Mouse (Mus musculus): ENCODE results near the gene Hint1.
A peak's percentile ranks its signal among the peaks of the same experiment; 100 is the strongest.
"Not testable (repeated sequence)": the region's sequence is repeated elsewhere in the genome, so short reads cannot be mapped to it uniquely, and the experiment has no call there.

Hint1 gene

DNA sequence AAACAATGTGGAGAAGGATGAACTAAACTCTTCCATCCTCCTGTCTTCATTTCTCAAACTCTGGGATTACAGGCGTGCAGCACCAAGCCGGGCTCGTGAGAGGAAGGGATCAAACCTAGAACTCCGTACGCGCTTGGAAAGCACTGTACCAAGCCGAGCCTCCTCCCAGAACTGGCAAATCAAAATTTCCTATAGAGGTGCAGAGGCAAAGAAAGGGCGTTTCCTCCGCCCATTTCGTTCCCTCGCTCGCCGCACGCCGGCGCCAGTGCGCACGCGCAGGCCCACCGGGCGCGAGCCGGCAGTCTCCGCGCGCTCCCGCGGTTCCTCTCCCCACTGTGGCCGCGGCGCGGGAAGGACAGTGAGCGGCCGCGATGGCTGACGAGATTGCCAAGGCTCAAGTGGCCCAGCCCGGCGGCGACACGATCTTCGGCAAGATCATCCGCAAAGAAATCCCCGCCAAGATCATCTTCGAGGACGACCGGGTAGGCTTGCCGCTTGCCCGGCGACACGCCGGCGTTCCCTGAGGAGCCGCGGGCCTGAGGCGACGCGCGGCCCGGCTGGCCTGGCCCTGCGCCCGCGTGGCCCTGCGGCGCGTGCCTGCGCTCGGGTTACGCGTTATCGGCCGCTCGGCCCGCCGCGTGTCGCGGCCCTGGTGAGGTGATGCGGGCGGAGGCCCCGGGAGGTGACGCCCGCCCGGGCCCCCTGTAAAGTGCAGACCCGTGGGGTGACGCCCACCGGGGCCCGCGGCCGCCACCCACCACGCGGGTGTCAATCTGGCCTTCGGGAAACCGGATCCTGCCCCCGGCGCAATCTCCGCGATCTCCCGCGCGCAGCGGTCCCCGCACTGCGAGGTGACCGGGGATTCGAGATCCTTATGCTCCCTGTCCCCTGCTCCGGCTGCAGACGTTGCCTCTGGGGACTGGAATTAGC lies at the start of gene Hint1:
Gene Hint1 (plus strand): TSS at position 265 of the 930 bp plus-strand sequence.
- DNase-seq = peak; percentile 91 to 94

DNA sequence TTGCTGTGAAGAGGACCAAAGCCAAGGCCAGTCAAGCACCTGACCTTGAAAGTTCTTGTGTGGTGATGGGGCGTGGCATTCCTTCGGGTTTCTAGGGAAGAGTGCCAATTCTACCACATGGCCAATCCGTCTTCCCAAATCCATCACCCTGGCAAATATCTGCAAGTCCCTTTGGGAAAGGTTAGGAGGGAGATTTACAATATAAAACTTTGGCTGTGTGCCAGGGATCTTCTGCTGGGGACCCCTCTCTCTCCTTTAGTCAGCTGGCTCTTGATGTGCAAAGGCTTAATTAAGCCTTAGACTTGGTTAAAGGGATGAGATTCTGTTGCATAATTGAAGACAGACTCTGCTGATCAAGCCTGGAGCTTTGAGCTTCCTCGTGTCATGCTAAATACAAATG lies 48.7 kb upstream of the Hint1 start:
- no peak for DNase-seq

DNA sequence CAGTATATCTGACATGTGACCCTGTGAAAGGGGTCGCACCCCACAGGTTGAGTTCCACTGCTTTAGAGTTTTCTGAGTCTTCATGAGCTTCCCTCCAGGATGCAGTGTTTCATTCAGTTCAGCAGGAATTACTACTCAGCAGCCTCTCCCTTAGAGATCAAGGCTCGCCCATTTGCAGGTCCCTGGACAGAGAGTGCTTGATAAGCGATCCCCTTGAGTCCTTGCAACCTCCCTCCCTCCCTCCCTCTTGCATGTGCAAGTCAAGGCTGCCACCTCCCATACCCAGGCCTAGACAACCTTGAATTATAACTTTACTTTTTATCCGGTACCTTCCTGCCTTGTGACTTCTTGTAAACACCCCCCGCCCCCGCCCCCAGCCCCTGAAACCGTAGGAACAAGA lies 46.7 kb upstream of the Hint1 start:
- DNase-seq = no peak

DNA sequence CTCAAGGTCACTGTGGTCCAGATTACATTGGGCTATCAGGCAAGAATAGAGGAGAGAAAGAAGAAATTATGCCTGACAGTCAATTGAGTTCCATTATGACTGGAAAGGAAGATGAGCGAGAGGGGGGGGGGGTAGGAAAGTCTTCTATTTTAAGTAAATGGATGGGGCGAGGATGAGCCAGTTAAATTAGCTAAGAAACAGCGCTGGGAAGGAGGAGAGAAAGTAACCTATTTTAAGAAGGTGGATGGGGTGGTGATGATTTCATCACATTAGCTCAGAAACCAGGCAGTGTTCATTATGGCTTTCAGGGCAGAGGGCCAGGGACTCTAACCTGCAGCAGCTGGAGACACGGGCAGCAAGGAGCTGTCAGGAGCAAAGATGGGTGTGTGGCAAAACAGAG lies 42.7 kb upstream of the Hint1 start:
- no peak for DNase-seq

DNA sequence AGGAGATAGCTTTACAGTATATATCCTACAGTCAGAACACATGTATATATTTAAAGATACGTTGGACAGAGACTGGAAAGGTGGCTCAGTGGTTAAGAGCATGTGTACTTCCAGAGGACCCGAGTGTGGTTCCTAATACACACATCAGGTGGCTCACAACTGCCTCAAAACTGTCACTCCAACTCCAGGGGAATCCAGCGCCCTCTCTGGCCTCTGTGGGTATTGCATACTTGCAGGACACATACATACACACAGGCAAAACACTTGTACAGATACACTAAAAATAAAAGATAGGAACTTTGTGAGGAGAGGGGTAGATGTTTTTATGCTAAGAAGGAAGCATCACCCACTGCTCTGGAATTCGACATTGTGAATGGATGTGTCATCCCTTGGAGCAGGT lies 40.4 kb upstream of the Hint1 start:
- no peak for DNase-seq

DNA sequence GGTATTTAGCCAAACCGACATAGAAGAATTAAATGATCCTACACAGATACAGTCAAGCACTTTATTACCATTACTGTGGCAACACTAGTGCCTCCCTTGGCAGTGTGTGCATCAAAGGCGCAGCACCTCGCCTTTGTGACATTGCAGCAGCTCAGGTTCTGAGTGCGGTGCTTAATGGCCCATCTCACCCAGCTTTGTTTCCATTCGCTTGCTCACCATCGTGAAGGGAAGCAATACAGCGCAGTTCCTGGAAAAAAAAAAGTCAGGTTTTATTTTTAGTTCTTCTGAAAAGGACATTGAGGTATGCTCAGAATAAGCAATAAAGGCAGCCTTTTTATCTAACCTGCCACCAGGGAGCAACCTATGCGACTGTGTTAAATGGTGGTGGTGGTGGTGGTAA lies 39.4 kb upstream of the Hint1 start:
- DNase-seq = no peak

DNA sequence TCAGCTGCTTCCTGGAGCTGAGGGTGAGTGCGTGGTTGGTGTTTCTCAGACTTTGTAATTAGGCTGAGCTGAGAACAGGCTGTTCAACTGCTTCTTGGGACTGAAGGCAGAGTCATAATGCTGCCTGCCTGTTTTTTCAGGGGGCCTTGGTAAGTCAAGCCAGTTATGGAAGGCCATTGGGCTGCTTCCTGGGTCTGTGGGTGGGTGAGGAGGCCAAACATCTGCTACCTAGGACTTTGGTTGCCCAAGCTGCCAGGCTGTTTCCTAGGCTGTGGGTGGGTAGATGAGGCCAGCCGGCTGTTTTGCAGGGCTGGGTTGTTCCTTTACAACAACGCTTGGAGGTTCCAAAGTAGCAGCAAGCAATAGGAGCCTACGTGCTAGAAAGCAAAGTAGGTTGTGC lies 32.4 kb upstream of the Hint1 start:
- no peak for DNase-seq

DNA sequence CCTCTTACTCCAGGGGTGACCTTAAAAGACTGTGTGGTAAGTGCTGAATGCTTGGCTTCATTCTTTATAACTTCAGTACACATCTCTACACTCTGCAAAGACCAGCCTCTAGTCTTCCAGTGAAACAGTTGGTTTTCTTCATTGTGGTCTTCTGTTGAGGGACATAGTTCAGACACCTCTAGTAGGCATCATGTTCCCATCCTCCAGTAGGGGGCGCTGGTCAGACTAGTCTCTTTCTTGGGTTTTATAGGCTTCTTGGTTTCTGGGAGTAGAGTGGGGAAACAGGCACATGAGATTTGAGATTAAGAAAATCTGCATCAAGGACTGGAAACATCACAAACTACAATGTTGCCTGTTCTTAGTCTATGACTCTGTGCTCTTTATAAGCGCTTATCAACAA lies 31.6 kb upstream of the Hint1 start:
- DNase-seq = peak in 1 of 2 experiments; percentile 15

DNA sequence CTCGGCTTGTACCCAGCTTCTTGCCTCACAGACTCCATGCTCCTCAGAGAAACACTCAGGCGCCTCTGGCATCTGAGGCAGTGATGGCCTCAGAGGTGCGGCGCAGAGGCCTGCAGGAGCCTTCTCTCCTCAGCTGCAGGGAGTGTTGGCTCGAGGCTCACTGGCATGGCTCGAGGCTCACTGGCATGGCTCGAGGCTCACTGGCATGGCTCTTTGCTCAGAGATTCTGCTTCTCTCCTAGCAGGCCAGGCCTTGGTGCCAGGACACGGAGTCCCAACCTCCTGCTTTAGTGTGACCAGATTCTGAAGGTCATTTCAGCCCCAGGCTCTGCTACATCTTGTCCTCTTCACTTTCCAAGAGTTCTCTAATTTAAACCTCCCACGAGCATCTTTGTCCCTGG lies 30.1 kb upstream of the Hint1 start:
- peak in 1 of 2 experiments; percentile 61 for DNase-seq

DNA sequence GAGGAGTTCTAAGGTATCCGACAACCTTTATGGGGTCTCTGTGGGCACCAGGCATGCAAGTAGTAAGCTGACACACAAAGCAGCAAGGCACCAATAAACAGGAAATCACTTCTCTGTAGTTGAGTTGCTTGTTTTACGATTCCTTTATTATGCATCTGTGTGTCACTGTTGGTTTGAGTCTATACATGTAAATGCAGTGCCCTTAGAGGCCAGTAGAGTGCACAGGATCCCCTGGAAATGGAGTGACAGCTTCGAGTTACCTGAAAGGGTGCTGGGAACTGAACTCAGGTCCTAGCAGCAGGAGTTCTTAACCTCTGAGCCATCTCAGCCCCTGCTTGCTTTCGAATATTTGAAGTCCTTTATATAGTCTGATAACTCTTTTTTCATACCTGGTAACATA lies 26.5 kb upstream of the Hint1 start:
- no peak for DNase-seq

DNA sequence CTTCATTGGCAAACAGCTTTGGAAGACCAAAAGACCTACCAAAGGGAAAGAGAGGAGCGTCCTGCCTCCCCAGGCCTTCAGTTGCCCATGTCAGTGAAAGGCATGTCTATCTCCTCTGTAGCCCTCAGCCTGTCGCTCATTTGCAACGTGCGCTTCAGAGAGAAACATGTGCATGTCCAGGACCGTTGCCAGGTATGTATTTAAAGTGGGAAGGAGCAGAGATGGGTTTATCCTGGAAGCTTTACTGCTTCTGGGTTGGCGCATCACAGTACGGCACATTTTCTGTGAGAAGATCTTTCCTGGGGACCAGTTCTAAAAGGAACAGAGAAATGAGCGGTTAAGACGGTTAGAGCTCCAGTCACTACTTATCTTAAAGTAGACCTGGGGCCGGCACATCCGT lies 25.3 kb upstream of the Hint1 start:
- no peak for DNase-seq

DNA sequence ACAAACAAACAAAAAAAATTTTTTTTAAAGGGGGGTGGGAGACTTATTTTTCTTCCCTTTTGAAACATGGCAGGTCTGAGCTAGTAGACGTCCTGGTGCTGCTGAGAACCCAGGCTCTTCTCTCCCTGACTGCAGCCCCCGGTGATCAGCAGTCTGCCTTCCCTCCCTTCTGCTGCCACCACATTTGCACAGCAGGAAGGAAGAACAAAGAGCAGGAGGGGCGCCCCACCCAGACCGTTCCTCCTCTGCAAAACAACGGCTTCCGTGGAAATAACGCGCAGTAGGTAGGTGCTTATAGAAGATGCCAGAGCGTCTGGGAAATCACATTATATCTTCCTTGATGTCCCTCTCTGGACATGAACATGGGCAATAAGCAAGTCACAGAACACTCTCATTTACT lies 21.8 kb upstream of the Hint1 start:
- DNase-seq = no peak

DNA sequence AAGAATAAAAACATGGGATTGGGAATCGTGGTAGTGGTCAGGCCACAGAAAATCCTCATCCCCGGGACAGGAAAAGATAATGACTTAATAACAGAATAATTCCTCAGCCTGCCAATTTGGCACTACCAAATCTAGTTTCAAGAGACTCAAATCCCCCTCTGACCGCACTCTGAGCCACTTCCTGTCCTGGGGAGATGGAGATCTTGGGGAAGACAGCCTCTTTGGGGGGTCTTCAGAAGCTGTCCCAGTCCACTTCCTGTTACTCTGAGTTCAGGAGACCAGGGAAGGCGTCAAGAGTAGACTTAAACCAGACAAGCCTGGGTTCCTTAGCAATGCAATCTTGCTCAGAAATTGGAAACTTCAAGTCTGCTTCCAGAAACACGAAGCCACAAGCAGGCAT lies 21.2 kb upstream of the Hint1 start:
- no peak for DNase-seq

DNA sequence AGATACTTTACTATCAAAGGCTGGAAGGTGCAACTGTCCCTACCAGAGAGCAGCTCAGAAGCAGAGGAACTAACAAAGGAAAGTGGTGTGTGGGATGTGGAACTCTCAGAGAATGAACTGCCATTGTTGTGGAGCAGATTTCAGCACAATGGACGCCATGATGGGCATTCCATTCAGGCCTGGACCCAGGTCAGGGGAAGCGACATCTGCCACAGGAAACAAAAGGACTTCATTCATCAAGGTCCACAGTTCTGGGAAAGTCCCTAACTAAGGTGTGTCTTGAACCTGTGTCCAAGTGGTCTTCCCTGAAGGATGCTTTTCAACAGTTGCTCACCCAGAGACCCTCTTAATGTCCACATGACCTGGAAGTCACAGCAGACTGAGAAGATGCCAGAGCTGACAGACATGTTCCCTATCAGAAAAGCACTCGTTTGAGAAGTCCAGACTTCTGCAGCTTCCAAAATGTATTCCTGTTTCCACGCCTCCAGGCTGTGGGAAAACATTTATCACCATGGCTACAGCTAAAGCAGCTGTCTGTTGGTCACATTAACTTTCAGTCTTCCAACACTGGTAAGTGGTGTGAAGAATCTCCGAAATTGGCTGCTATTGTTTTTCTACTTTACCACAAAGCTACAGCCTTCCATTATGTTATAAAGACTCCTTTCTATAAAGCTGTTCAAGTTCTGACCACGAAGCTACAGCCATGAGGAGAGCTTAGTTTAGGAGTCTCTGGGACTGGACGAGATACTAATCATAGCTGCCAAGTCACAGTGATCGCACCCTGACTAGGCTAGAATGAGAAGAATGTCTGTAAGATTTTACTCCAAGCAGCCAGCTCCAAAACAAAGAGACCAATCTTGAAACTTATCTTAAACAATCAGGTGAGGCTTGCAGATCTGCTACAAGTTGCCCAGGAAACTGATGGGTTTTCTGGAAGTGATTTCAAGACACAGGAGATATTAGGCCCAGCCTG lies 20.4 kb upstream of the Hint1 start:
- DNase-seq = no peak

DNA sequence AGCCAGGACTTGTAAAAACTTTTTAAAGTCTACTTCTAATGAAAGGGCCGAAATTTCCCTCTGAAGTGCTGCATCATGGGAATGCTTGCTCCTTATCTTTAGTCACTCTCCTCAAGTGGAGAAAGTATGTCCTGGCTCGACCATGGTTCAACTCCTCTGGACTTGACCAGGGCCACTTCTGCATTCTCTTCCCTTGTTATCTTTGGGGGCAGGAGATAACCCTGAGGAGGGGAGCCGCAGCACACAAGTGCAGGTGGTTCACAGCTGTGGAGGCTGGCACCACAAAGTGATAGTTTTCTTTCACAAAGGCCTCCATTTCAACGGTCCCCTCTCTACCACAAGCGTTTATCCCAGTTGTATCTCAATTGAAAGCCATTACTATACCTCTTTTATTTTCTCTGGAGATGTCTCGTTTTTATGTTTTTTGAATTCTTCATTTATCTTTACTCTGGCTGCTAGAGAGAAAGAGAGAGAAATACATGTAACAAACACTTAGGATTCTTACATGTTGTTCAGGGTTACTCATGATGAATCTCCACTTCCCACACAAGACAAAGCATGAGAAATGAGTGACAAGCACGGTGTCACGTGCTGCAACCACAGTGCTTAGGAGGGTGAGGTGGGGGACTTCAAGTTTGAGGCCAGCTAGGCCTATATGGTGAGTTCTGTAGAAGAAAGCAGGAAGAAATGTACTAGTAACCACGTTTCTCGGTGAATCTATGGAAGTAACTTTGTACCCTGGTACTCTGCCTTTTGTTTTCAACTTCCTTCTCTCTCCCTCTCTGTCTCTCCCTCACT lies 16.0 kb upstream of the Hint1 start:
- no peak for DNase-seq

DNA sequence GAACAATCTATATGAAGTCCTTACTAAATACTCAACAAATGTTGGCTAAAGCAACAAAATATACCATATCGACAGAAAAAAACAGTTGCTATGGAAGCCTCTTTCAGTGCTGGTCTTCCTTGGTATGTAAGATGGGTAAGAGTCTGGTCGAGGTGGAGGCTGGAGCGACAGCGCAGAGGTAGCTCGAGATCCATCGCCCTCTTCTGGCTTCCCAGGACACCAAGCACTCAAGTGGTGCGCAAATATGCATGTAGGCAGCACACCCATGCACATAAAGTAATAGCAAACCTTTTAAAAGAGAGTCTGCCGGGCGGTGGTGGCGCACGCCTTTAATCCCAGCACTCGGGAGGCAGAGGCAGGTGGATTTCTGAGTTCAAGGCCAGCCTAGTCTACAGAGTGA lies 14.5 kb upstream of the Hint1 start:
- DNase-seq = no peak

DNA sequence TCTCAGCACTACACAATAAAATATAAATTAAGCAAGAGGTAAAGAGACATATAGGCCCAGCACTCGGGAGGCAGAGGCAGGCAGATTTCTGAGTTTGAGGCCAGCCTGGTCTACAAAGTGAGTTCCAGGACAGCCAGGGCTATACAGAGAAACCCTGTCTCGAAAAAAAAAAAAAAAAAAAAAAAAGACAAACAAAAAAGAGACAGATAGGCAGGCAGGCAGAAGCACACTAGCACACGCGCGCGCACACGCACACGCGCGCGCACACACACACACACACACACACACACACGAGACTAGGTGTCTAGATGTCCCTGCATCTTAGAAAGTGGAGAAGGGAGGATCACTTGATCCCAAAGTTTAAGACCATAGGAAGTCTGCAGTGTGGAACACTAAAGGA lies 7.3 kb upstream of the Hint1 start:
- DNase-seq = not testable (repeated sequence)

DNA sequence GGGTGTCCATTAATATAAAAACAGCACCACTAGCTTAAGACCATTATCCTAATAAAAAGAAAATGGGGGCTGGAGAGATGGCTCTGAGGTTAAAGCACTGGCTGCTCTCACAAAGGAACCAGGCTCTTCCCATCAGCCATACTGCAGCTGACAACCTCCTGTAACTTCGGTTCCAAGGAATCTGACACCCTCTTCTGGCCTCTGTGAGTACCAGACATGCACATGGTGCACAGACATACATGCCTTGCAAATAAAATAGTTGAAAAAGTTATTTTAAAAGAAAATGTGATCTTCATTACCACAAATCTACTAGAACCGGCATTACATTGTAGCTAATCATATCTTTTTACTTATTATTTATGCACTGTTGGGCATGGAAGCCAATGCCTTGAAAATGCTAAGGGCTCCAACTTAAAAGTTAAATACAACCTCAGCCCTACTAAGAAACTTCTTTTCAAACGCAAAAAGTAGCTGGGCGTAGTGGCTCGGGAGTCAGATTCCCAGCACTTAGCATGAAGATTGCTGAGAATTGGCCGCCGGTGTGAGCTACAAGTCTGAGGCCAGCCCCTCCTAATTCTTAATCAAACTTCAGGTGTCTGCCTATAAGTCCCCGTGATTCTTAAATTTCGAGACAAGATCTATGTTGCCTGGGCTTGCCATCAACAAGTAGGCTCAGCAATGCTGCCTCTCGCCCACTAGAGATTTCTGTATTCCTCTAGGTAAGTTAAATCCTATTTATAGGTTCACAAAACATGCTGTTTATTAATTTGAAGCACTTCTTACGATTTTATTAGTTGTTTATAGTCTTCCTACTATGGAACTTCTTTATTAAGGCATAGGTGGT lies 6.6 kb upstream of the Hint1 start:
- DNase-seq = peak in 1 of 2 experiments; percentile 39

DNA sequence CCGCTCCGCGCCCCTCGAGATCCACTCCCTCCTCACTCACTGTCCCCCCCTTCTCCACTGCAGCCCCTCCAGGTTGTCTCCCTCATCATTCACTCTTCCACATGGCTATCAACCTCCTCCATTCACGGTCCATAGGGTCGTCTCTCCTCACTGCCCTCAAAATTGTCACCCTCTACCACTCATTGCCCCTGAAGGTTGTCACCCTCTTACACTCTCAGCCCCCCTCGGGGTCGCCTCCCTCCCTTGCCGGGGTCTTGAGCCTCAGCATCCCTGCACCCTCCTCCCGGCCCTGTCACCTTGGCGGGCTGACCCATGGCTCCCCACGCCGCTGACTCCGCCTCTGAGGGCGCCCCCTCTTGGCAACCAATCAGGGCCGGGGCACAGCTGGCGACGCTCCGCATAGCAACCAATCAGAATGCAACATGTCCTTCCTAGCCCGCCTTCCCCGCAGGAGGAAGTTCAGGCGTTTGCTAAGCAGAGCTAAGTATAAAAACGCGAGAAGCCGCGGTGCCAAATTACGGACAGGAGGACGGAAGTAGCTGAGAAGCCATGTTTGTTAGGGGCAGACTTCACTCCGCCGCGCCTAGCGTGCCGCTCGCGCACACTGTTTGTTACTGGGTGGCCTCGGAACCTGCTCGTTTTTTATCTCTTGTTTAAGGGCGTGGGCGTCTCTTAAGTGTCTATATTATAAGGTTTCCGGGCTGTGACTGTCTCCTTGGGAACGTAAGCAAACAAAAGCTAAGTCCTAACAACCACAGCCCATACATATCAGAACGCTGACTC lies 5.7 kb upstream of the Hint1 start, which contains the start of gene Lyrm7:
Gene Lyrm7 (minus strand): TSS at position 661 of the 783 bp plus-strand sequence.
- DNase-seq = peak; percentile 97 to 99

DNA sequence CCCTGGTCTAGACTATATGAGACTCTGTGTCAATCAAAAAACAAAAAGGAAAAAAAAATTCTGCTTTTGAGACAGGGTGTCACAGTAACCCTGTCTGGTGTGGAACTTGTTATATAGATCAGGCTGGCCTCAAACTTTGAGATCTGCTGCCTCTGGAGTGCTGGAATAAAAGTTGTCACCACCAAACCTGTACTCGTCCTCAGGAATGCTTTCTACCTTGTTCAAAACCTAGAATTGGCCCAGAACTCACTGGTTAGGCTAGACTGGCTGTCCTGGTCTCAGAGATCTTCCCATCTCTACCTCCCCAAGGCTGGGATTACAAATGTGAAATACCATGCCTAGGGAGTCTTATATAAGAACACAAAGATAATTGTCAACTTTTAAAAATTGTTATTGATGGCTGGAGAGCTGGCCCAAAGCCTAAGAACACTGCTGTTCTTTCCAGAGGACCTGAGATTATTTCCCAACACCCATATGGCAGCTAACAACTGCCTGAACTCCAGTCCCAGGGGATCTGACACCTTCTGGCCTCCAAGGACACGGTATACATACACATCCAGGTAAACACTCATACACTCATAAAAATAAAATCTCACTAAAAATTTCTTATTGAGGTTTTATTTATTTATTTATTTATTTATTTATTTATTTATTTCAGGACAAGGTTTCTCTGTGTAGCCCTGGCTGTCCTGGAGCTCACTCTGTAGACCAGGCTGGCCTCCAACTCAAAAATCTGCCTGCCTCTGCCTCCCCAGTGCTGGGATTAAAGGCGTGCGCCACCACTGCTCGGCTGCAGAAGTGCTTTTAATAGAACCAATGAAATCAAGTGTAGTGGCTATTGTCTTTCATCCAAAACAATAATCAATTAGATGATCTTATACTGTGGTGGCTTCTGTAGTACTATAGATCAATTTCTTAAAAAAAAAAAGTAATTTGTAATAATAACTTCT lies 4.4 kb upstream of the Hint1 start:
- DNase-seq = no peak

Measured in kidney, postnatal 36 days (tissue).